Mouse (Mus musculus): ENCODE measurements around the gene Zfp384. TPM values are rescaled to one million over a fixed set of nuclear protein-coding genes. Genes with fewer than 3 reads are reported as not detected.

The Zfp384 gene
- polyA plus RNA-seq (2014; fragmentation: Illumina TruSeq; extraction: RNeasy Lipid Tissue Mini Kit (QIAGEN cat#74804); ENCODE audit: low read depth, low replicate concordance) = 12.1 TPM

GRCm38 (mm10) chr6:125009129-125009180 lies at the start of gene Zfp384:
TSS of gene Zfp384 (plus strand) at chr6:125009145.

GRCm38 (mm10) chr6:124965088-124965719 lies 43.7 kb upstream of the Zfp384 start, which contains the start of gene Cops7a:
TSS of gene Cops7a (minus strand) at chr6:124965538.

GRCm38 (mm10) chr6:124996551-124997501 lies 12.1 kb upstream of the Zfp384 start, which contains the start of gene Pianp:
TSS of gene Pianp (plus strand) at chr6:124996694.

GRCm38 (mm10) chr6:125039533-125040153 lies 30.7 kb downstream of the Zfp384 start, which contains the start of gene Ing4:
TSS of gene Ing4 (plus strand) at chr6:125039760.

GRCm38 (mm10) chr6:125049678-125050077 lies 40.7 kb downstream of the Zfp384 start, which contains the start of gene Acrbp:
TSS of gene Acrbp (plus strand) at chr6:125049689.

GRCm38 (mm10) chr6:125067571-125067995 lies 58.6 kb downstream of the Zfp384 start, which contains the start of gene Lpar5:
TSS of gene Lpar5 (plus strand) at chr6:125067920.

Other genes with a start within 250 kb of the Zfp384 start
- not detected for gene Eno2, start 239.5 kb upstream of the Zfp384 start, polyA plus RNA-seq (2014; fragmentation: Illumina TruSeq; extraction: RNeasy Lipid Tissue Mini Kit (QIAGEN cat#74804); ENCODE audit: low read depth, low replicate concordance)
- gene Lrrc23, start 229.4 kb upstream of the Zfp384 start, polyA plus RNA-seq (2014; fragmentation: Illumina TruSeq; extraction: RNeasy Lipid Tissue Mini Kit (QIAGEN cat#74804); ENCODE audit: low read depth, low replicate concordance) = not detected
- gene Spsb2, start 200.5 kb upstream of the Zfp384 start, polyA plus RNA-seq (2014; fragmentation: Illumina TruSeq; extraction: RNeasy Lipid Tissue Mini Kit (QIAGEN cat#74804); ENCODE audit: low read depth, low replicate concordance) = 0.36 TPM
- 40.9 TPM for gene Tpi1, start 194.8 kb upstream of the Zfp384 start, polyA plus RNA-seq (2014; fragmentation: Illumina TruSeq; extraction: RNeasy Lipid Tissue Mini Kit (QIAGEN cat#74804); ENCODE audit: low read depth, low replicate concordance)
- 17.3 TPM for gene Usp5, start 179.7 kb upstream of the Zfp384 start, polyA plus RNA-seq (2014; fragmentation: Illumina TruSeq; extraction: RNeasy Lipid Tissue Mini Kit (QIAGEN cat#74804); ENCODE audit: low read depth, low replicate concordance)
- 0.69 TPM for gene Cdca3, start 179.6 kb upstream of the Zfp384 start, polyA plus RNA-seq (2014; fragmentation: Illumina TruSeq; extraction: RNeasy Lipid Tissue Mini Kit (QIAGEN cat#74804); ENCODE audit: low read depth, low replicate concordance)
- gene Gnb3, start 168.9 kb upstream of the Zfp384 start, polyA plus RNA-seq (2014; fragmentation: Illumina TruSeq; extraction: RNeasy Lipid Tissue Mini Kit (QIAGEN cat#74804); ENCODE audit: low read depth, low replicate concordance) = not detected
- gene P3h3, start 151.4 kb upstream of the Zfp384 start, polyA plus RNA-seq (2014; fragmentation: Illumina TruSeq; extraction: RNeasy Lipid Tissue Mini Kit (QIAGEN cat#74804); ENCODE audit: low read depth, low replicate concordance) = not detected
- not detected for gene Gpr162, start 145.2 kb upstream of the Zfp384 start, polyA plus RNA-seq (2014; fragmentation: Illumina TruSeq; extraction: RNeasy Lipid Tissue Mini Kit (QIAGEN cat#74804); ENCODE audit: low read depth, low replicate concordance)
- gene Cd4, start 120.9 kb upstream of the Zfp384 start, polyA plus RNA-seq (2014; fragmentation: Illumina TruSeq; extraction: RNeasy Lipid Tissue Mini Kit (QIAGEN cat#74804); ENCODE audit: low read depth, low replicate concordance) = 0.36 TPM
- not detected for gene Lag3, start 97.4 kb upstream of the Zfp384 start, polyA plus RNA-seq (2014; fragmentation: Illumina TruSeq; extraction: RNeasy Lipid Tissue Mini Kit (QIAGEN cat#74804); ENCODE audit: low read depth, low replicate concordance)
- gene Ptms, start 89.0 kb upstream of the Zfp384 start, polyA plus RNA-seq (2014; fragmentation: Illumina TruSeq; extraction: RNeasy Lipid Tissue Mini Kit (QIAGEN cat#74804); ENCODE audit: low read depth, low replicate concordance) = 287 TPM
- 11.8 TPM for gene Mlf2, start 77.8 kb upstream of the Zfp384 start, polyA plus RNA-seq (2014; fragmentation: Illumina TruSeq; extraction: RNeasy Lipid Tissue Mini Kit (QIAGEN cat#74804); ENCODE audit: low read depth, low replicate concordance)
- 21.7 TPM for gene Cops7a, start 43.6 kb upstream of the Zfp384 start, polyA plus RNA-seq (2014; fragmentation: Illumina TruSeq; extraction: RNeasy Lipid Tissue Mini Kit (QIAGEN cat#74804); ENCODE audit: low read depth, low replicate concordance)
- gene Pianp, start 12.5 kb upstream of the Zfp384 start, polyA plus RNA-seq (2014; fragmentation: Illumina TruSeq; extraction: RNeasy Lipid Tissue Mini Kit (QIAGEN cat#74804); ENCODE audit: low read depth, low replicate concordance) = not detected
- 8.7 TPM for gene Ing4, start 30.6 kb downstream of the Zfp384 start, polyA plus RNA-seq (2014; fragmentation: Illumina TruSeq; extraction: RNeasy Lipid Tissue Mini Kit (QIAGEN cat#74804); ENCODE audit: low read depth, low replicate concordance)
- 0.53 TPM for gene Acrbp, start 40.5 kb downstream of the Zfp384 start, polyA plus RNA-seq (2014; fragmentation: Illumina TruSeq; extraction: RNeasy Lipid Tissue Mini Kit (QIAGEN cat#74804); ENCODE audit: low read depth, low replicate concordance)
- gene Lpar5, start 58.8 kb downstream of the Zfp384 start, polyA plus RNA-seq (2014; fragmentation: Illumina TruSeq; extraction: RNeasy Lipid Tissue Mini Kit (QIAGEN cat#74804); ENCODE audit: low read depth, low replicate concordance) = not detected
- gene Chd4, start 86.8 kb downstream of the Zfp384 start, polyA plus RNA-seq (2014; fragmentation: Illumina TruSeq; extraction: RNeasy Lipid Tissue Mini Kit (QIAGEN cat#74804); ENCODE audit: low read depth, low replicate concordance) = 59.2 TPM
- gene Nop2, start 122.8 kb downstream of the Zfp384 start, polyA plus RNA-seq (2014; fragmentation: Illumina TruSeq; extraction: RNeasy Lipid Tissue Mini Kit (QIAGEN cat#74804); ENCODE audit: low read depth, low replicate concordance) = 1.3 TPM
- 3.1 TPM for gene Iffo1, start 136.1 kb downstream of the Zfp384 start, polyA plus RNA-seq (2014; fragmentation: Illumina TruSeq; extraction: RNeasy Lipid Tissue Mini Kit (QIAGEN cat#74804); ENCODE audit: low read depth, low replicate concordance)
- gene Gapdh, start 157.3 kb downstream of the Zfp384 start, polyA plus RNA-seq (2014; fragmentation: Illumina TruSeq; extraction: RNeasy Lipid Tissue Mini Kit (QIAGEN cat#74804); ENCODE audit: low read depth, low replicate concordance) = 156 TPM
- 0.28 TPM for gene Ncapd2, start 182.6 kb downstream of the Zfp384 start, polyA plus RNA-seq (2014; fragmentation: Illumina TruSeq; extraction: RNeasy Lipid Tissue Mini Kit (QIAGEN cat#74804); ENCODE audit: low read depth, low replicate concordance)
- gene Mrpl51, start 182.7 kb downstream of the Zfp384 start, polyA plus RNA-seq (2014; fragmentation: Illumina TruSeq; extraction: RNeasy Lipid Tissue Mini Kit (QIAGEN cat#74804); ENCODE audit: low read depth, low replicate concordance) = 159 TPM
- 5.0 TPM for gene Vamp1, start 206.4 kb downstream of the Zfp384 start, polyA plus RNA-seq (2014; fragmentation: Illumina TruSeq; extraction: RNeasy Lipid Tissue Mini Kit (QIAGEN cat#74804); ENCODE audit: low read depth, low replicate concordance)
- gene Tapbpl, start 222.7 kb downstream of the Zfp384 start, polyA plus RNA-seq (2014; fragmentation: Illumina TruSeq; extraction: RNeasy Lipid Tissue Mini Kit (QIAGEN cat#74804); ENCODE audit: low read depth, low replicate concordance) = 1.3 TPM
- not detected for gene Cd27, start 227.9 kb downstream of the Zfp384 start, polyA plus RNA-seq (2014; fragmentation: Illumina TruSeq; extraction: RNeasy Lipid Tissue Mini Kit (QIAGEN cat#74804); ENCODE audit: low read depth, low replicate concordance)